In the genomic region with DNA sequence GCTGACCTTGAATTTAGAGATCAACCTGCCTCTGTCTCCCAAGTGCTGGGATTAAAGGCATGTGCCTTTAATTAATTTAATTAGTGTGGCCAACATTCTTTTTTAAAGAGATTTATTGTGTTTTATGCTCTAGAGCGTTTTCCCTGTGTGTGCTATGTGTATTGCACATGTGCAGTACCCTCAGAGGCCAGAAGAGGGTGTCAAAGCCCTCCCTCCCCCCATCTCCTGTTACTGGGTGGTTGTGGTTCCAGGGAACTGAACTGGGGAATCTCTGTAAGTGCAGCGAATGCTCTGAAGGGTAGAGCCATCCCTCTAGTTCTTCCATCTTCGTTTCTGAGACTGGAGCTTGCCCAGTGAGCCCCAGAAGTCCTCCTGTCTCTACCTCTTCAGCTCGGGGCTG, we compare ENCODE assay signal across 8 mouse cellular contexts. TPM values are rescaled to one million over a fixed set of nuclear protein-coding genes. Genes with fewer than 3 reads are reported as not detected.
DNase-seq lines count a peak whose midpoint lies in the region; ATAC-seq and TF ChIP-seq lines count a peak whose summit lies in the region.
"Had no signal": no experiment of that assay in that cellular context is flagged by ENCODE, and none has a peak within 500 bp of the region (broad histone marks: within the 10 kb centered on the region; RNA-seq: fewer than 3 reads in every experiment).

No protein-coding gene starts in this region.

- H3K27me3 ChIP-seq in intestine, postnatal 0 days (replicated peaks; ENCODE audit: control insufficient read depth, insufficient read depth, low read length): 0 out of 2 replicates have a peak, but pooled peaks cover 4% of the 10 kb centered on the region
- H3K27me3 ChIP-seq in intestine, embryonic 15.5 days (replicated peaks): no peaks in the 10 kb centered on the region
- peaks cover 7 to 8% of the 10 kb centered on the region in 2 experiments for H3K27me3 ChIP-seq in MEL (ENCODE audit: control insufficient read depth in 1 of 2, insufficient read depth in 2 of 2, low read length in 2 of 2)
- no peaks in the 10 kb centered on the region for H3K27me3 ChIP-seq in stomach, postnatal 0 days (ENCODE audit: control insufficient read depth, insufficient read depth, low read length)

- no peak overlapping the region for H3K27ac ChIP-seq in intestine, postnatal 0 days (ENCODE audit: low read depth, low read length)
- H3K27ac ChIP-seq in intestine, embryonic 15.5 days: no peak overlapping the region
- H3K27ac ChIP-seq in MEL (ENCODE audit: control insufficient read depth, low read depth, low read length): no peak overlapping the region
- no peak overlapping the region for H3K27ac ChIP-seq in stomach, postnatal 0 days (replicated peaks)

- no peak for TF ChIP-seq POLR2A in MEL (IDR thresholded peaks at IDR 0.05; ENCODE audit: control insufficient read depth in 1 of 2, insufficient read depth in 1 of 2, low read depth in 1 of 2, low read length in 2 of 2, poor library complexity in 1 of 2)

- no peak overlapping the region for H3K4me3 ChIP-seq in intestine, postnatal 0 days (ENCODE audit: low read depth, low read length)
- no peak overlapping the region for H3K4me3 ChIP-seq in intestine, embryonic 15.5 days (replicated peaks)
- H3K4me3 ChIP-seq in MEL (ENCODE audit: control insufficient read depth in 1 of 2, insufficient read depth in 1 of 2, low read depth in 2 of 2, low read length in 2 of 2): no peak overlapping the region
- H3K4me3 ChIP-seq in stomach, postnatal 0 days (ENCODE audit: low read depth, low read length): no peak overlapping the region
- H3K4me3 ChIP-seq: erythroblast, embryonic 14.5 days had no signal

- no peak for TF ChIP-seq EP300 in MEL (IDR thresholded peaks at IDR 0.05; ENCODE audit: low read depth in 1 of 2, low read length in 2 of 2)
- no peak for TF ChIP-seq EP300 in stomach, postnatal 0 days (optimal IDR thresholded peaks at IDR 0.05)

- no peaks in the 10 kb centered on the region for H3K9me3 ChIP-seq in intestine, postnatal 0 days (ENCODE audit: control insufficient read depth)
- no peaks in the 10 kb centered on the region for H3K9me3 ChIP-seq in intestine, embryonic 15.5 days
- no peaks in the 10 kb centered on the region for H3K9me3 ChIP-seq in MEL (replicated peaks; ENCODE audit: insufficient read depth, low read length)
- H3K9me3 ChIP-seq in stomach, postnatal 0 days (ENCODE audit: control insufficient read depth, low read length): no peaks in the 10 kb centered on the region

- no peaks in the 10 kb centered on the region for H3K36me3 ChIP-seq in intestine, postnatal 0 days (ENCODE audit: control insufficient read depth, insufficient read depth)
- H3K36me3 ChIP-seq in intestine, embryonic 15.5 days: no peaks in the 10 kb centered on the region
- H3K36me3 ChIP-seq in MEL (ENCODE audit: control insufficient read depth in 1 of 2, insufficient read depth in 2 of 2, low read length in 2 of 2): no peaks in the 10 kb centered on the region
- H3K36me3 ChIP-seq in stomach, postnatal 0 days (ENCODE audit: control insufficient read depth, insufficient read depth, low read length): no peaks in the 10 kb centered on the region

- H3K4me2 ChIP-seq in intestine, postnatal 0 days (replicated peaks; ENCODE audit: low read depth): no peak overlapping the region
- no peak overlapping the region for H3K4me2 ChIP-seq in intestine, embryonic 15.5 days (replicated peaks)
- H3K4me2 ChIP-seq in stomach, postnatal 0 days (replicated peaks; ENCODE audit: low read depth): no peak overlapping the region

- H3K9ac ChIP-seq in intestine, postnatal 0 days (ENCODE audit: low read depth, low read length): no peak overlapping the region
- H3K9ac ChIP-seq in intestine, embryonic 15.5 days: no peak overlapping the region
- no peak overlapping the region for H3K9ac ChIP-seq in MEL (ENCODE audit: control insufficient read depth, low read depth, low read length, poor library complexity, severe bottlenecking)
- no peak overlapping the region for H3K9ac ChIP-seq in stomach, postnatal 0 days (ENCODE audit: low read length)

- no peaks in the 10 kb centered on the region for H3K4me1 ChIP-seq in intestine, postnatal 0 days (replicated peaks; ENCODE audit: control insufficient read depth, insufficient read depth, low read length)
- no peaks in the 10 kb centered on the region for H3K4me1 ChIP-seq in intestine, embryonic 15.5 days (replicated peaks)
- no peaks in the 10 kb centered on the region for H3K4me1 ChIP-seq in MEL (ENCODE audit: control insufficient read depth in 1 of 2, insufficient read depth in 2 of 2, low read length in 2 of 2)
- H3K4me1 ChIP-seq in stomach, postnatal 0 days (replicated peaks; ENCODE audit: control insufficient read depth, insufficient read depth): no peaks in the 10 kb centered on the region

- DNase-seq in A20 (ENCODE audit: low read depth, low spot score) (peak; percentile 51), MEL (ENCODE audit: low read depth, low spot score) (peak; percentile 61)
- DNase-seq in induced T-regulatory cell, adult 2 months (ENCODE audit: low read depth): peak; percentile 33
- DNase-seq in stomach, postnatal 0 days (ENCODE audit: low spot score): peak; percentile 49
- DNase-seq in frontal cortex, postnatal 25 days (ENCODE audit: low spot score in 2 of 2): no peak

- TF ChIP-seq RAD21 in MEL (IDR thresholded peaks at IDR 0.05; ENCODE audit: low read depth, low read length): peak; percentile 79

- no peaks in the 10 kb centered on the region for H3K79me2 ChIP-seq in MEL (ENCODE audit: control insufficient read depth, insufficient read depth, low read length, poor library complexity)

- 50% methylated on average over 4 of the region's 4 CpGs for WGBS in intestine, postnatal 0 days
- WGBS in intestine, embryonic 15.5 days: 43% methylated on average over 4 of the region's 4 CpGs
- WGBS in stomach, postnatal 0 days: 43% methylated on average over 4 of the region's 4 CpGs

- peak; percentile 75 for TF ChIP-seq CTCF in intestine, postnatal 0 days (IDR thresholded peaks at IDR 0.05; ENCODE audit: low read depth)
- TF ChIP-seq CTCF in MEL (IDR thresholded peaks at IDR 0.05 in 2 of 3, conservative IDR thresholded peaks at IDR 0.05 in 1 of 3; ENCODE audit: control insufficient read depth in 1 of 3, insufficient read depth in 1 of 3, low read depth in 2 of 3, low read length in 3 of 3, poor library complexity in 1 of 3, severe bottlenecking in 1 of 3): peak; percentile 77 to 95 (median 87)
- TF ChIP-seq CTCF in stomach, postnatal 0 days (IDR thresholded peaks at IDR 0.05; ENCODE audit: low read depth): peak; percentile 77

- no peak for ATAC-seq in intestine, postnatal 0 days
- no peak for ATAC-seq in intestine, embryonic 15.5 days
- no peak for ATAC-seq in stomach, postnatal 0 days (ENCODE audit: low FRiP score, low TSS enrichment)

TF ChIP-seq in MEL, 35 proteins besides CTCF, POLR2A, EP300 and RAD21 (continues in another document):
- TF ChIP-seq CHD1 (IDR thresholded peaks at IDR 0.05; ENCODE audit: low read depth, low read length): no peak
- TF ChIP-seq E2F4 (IDR thresholded peaks at IDR 0.05; ENCODE audit: borderline replicate concordance, low read depth, low read length): no peak
- TF ChIP-seq NRF1 (IDR thresholded peaks at IDR 0.05; ENCODE audit: insufficient read depth, low read depth, low read length, poor library complexity, severe bottlenecking): no peak
- TF ChIP-seq MYC (IDR thresholded peaks at IDR 0.05; ENCODE audit: low read depth, low read length): 0 out of 2 replicates have a peak, but pooled peaks have one; percentile 27
- TF ChIP-seq SMC3 (IDR thresholded peaks at IDR 0.05; ENCODE audit: low read depth, low read length): peak; percentile 89
- TF ChIP-seq SIN3A (IDR thresholded peaks at IDR 0.05; ENCODE audit: low read length): no peak
- TF ChIP-seq JUND (IDR thresholded peaks at IDR 0.05; ENCODE audit: low read depth, low read length): no peak
- TF ChIP-seq TCF12 (IDR thresholded peaks at IDR 0.05; ENCODE audit: low read depth, low read length): no peak
- TF ChIP-seq MYB (IDR thresholded peaks at IDR 0.05; ENCODE audit: low read depth, low read length): no peak
- no peak for TF ChIP-seq ZNF384 (IDR thresholded peaks at IDR 0.05; ENCODE audit: low read depth, low read length)
- no peak for TF ChIP-seq NELFE (IDR thresholded peaks at IDR 0.05; ENCODE audit: low read depth, low read length)
- TF ChIP-seq UBTF (IDR thresholded peaks at IDR 0.05; ENCODE audit: borderline replicate concordance, insufficient read depth, low read depth, low read length): no peak
- peak; percentile 26; the same call in 1 of the 2 replicates for TF ChIP-seq MAX (IDR thresholded peaks at IDR 0.05; ENCODE audit: low read length)
- no peak for TF ChIP-seq TAL1 (IDR thresholded peaks at IDR 0.05; ENCODE audit: low read length)
- TF ChIP-seq GABPA (IDR thresholded peaks at IDR 0.05; ENCODE audit: low read depth, low read length): no peak
- TF ChIP-seq ZMIZ1 (IDR thresholded peaks at IDR 0.05; ENCODE audit: low read depth, low read length): no peak
- TF ChIP-seq MXI1 (IDR thresholded peaks at IDR 0.05; ENCODE audit: low read depth, low read length): no peak
- no peak for TF ChIP-seq POLR2AphosphoS5 (IDR thresholded peaks at IDR 0.05; ENCODE audit: borderline replicate concordance, low read depth, low read length)
- no peak for TF ChIP-seq RCOR1 (IDR thresholded peaks at IDR 0.05; ENCODE audit: low read depth, low read length)
- TF ChIP-seq HCFC1 (IDR thresholded peaks at IDR 0.05; ENCODE audit: low read depth, low read length): no peak
- no peak for TF ChIP-seq BHLHE40 (IDR thresholded peaks at IDR 0.05; ENCODE audit: borderline replicate concordance, low read depth, low read length)
- no peak for TF ChIP-seq POLR2AphosphoS2 (IDR thresholded peaks at IDR 0.05; ENCODE audit: low read length)
- no peak for TF ChIP-seq ZKSCAN1 (IDR thresholded peaks at IDR 0.05; ENCODE audit: low read depth, low read length)
- no peak for TF ChIP-seq GATA1 (IDR thresholded peaks at IDR 0.05; ENCODE audit: low read depth, low read length)
- TF ChIP-seq ZC3H11A (IDR thresholded peaks at IDR 0.05; ENCODE audit: low read depth, low read length): peak; percentile 64
- TF ChIP-seq CHD2 (IDR thresholded peaks at IDR 0.05; ENCODE audit: low read length): no peak
- no peak for TF ChIP-seq MEF2A (IDR thresholded peaks at IDR 0.05; ENCODE audit: extremely low read depth, insufficient replicate concordance, low read depth, low read length, poor library complexity, severe bottlenecking)
- no peak for TF ChIP-seq TBP (IDR thresholded peaks at IDR 0.05; ENCODE audit: low read depth, low read length)

RNA-seq across cellular contexts. Expression of gene Plb1, which starts 2.1 kb away (rescaled TPM):
- 0.56 and 0.68 TPM in 2 replicates for polyA plus RNA-seq in intestine, postnatal 0 days (2015; fragmentation: Nextera tagmentation; extraction: Ambion mirVana)
- polyA plus RNA-seq in intestine, embryonic 15.5 days (2015; fragmentation: Nextera tagmentation; extraction: Ambion mirVana): 0.98 and 1.3 TPM in 2 replicates
- total RNA-seq in MEL (2012; rRNA removed): not detected in 2 replicates
- polyA plus RNA-seq in MEL (2012; ENCODE audit: insufficient read depth in 1 of 2, insufficient read length in 2 of 2, low read depth in 1 of 2, low replicate concordance in 2 of 2, missing spikeins in 1 of 2): not detected
- 14.1 and 14.6 TPM in 2 replicates for polyA plus RNA-seq in stomach, postnatal 0 days (2015; fragmentation: Nextera tagmentation; extraction: Ambion mirVana)

Comparison
In these comparisons a context has a peak if more than half of its experiments do, and no peak if none do; other contexts are left out.
1. DNase-seq: peak in A20 (single experiment), MEL (single experiment), induced T-regulatory cell, adult 2 months (single experiment) and stomach, postnatal 0 days (single experiment); none in frontal cortex, postnatal 25 days (0 of 2).
2. Peak in every context shown above with its lines, with median percentiles within 50 percentile points of each other: CTCF ChIP-seq.